Mouse (Mus musculus): Measurements from ENCODE around the gene Pdpn. TPM values are rescaled to one million over a fixed set of nuclear protein-coding genes. Genes with fewer than 3 reads are reported as not detected.
"Not testable (repeated sequence)": the region's sequence is repeated elsewhere in the genome, so short reads cannot be mapped to it uniquely, and the experiment has no call there.

Gene Pdpn
- 10 to 100 TPM; 12.5 to 16.1 TPM for total RNA-seq (2021)
- long read RNA-seq, experiment 1, transcript Pdpn-201 (6 exons, 1,817 nt), result major isoform, 9 of 9 reads
- long read RNA-seq, experiment 1, partial matches to known transcripts, result 0 of 9 reads
- long read RNA-seq, experiment 1, other reads (novel, unspliced or antisense), result 0 of 9 reads
- long read RNA-seq, experiment 2, transcript Pdpn-201 (6 exons, 1,817 nt), result major isoform, 7 of 7 reads
- long read RNA-seq, experiment 2, partial matches to known transcripts, result 0 of 7 reads
- long read RNA-seq, experiment 2, other reads (novel, unspliced or antisense), result 0 of 7 reads

DNA sequence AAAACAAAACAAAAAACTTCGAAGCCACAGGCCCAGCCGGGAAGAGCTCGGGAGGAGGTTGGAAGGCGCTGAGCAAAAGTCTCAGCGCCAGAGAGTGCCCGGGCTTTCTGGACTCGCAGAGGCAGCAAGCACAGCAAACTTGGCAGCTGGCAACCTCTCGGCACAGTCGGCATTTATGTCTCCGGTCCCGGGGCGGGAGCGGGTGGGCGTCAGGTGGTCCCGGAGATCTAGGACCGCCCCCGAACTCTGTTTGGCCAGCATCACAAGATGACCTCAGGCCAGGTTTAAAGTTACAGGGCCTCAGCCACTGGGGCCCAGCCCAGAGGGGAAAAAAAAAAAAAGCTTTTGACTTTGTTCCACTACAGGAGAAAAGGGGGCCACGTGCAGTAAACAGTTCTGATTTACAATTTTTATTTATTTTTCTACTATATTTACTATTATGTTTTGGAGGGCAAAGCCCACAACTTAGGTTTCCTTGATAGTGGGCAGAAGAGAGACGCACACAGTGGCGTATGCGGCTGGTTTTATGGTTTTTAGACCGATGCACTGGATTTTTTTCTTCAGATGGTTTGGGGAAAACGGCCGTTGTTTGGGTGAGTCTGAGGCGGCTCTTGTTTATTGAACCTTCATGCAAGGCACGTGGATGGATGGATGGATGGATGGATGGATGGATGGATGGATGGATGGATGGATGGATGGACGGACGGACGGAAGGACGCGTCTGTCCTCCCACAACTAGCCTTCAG is at the start of gene Pdpn:
Pdpn (minus strand) TSS at position 240 of the 746 bp plus-strand sequence.
- intact Hi-C loops (cut with DNase I; ENCODE audit: low total_unique reads), result no loop called here
- DNase-seq, result peak; percentile 81

DNA sequence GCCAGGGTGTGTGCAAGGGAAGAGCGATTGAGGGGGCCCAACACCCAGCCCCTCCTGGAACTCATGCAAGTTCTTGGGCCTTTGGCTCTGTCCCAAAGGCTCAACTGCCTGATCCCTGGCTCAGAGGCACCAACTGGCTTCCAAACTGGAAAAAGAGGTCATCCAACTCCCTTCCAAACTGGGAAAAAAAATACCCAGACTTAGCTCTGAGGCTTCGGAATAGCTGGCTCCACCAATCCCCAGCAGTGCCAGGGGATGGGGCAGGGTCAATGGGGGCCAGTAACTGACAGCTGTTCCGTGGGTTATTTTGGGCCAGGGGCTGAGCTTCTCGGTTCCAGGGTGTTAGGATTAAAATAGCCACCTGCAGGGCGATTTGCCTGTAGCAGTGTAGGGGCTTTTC is 49.3 kb upstream of the Pdpn start:
- intact Hi-C loops (cut with DNase I; ENCODE audit: low total_unique reads), result no loop called here
- peak; percentile 69 for DNase-seq

DNA sequence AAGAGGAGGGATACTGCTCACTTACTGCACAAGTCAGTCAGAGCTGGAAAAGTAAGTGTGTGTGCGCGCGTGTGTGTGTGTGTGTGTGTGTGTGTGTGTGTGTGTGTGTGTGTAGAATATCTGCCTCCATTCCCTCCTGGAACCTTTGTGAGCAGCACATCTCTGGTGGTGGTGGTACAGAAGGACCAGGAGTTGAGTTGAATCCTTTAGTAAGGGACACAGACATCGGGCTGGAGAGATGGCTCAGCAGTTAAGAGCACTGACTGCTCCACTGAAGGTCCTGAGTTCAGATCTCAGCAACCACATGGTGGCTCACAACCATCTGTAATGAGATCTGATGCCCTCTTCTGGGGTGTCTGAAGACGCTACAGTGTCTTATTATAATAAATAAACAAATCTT is 46.1 kb upstream of the Pdpn start:
- intact Hi-C loops (cut with DNase I; ENCODE audit: low total_unique reads); DNase-seq: not testable (repeated sequence)

DNA sequence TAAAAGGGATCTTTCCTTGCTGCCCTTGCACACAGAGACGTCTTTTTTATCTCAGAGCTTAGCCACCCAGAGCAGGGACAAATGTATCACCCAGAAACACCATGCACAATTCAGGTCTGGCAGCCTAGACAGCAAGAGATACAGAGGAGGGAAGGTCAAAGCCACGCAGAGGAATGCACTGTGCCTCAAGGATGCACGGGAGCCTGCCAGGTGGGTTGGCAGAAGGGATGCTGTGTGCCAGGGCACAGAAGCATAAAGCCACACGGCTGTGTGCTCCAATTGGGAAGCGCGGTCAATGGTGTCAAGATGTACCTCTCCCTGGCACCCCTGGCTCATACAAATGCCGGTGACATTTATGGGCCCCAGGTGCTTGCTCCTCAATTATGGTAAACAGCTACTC is 42.1 kb upstream of the Pdpn start:
- intact Hi-C loops (cut with DNase I; ENCODE audit: low total_unique reads), result no loop called here

DNA sequence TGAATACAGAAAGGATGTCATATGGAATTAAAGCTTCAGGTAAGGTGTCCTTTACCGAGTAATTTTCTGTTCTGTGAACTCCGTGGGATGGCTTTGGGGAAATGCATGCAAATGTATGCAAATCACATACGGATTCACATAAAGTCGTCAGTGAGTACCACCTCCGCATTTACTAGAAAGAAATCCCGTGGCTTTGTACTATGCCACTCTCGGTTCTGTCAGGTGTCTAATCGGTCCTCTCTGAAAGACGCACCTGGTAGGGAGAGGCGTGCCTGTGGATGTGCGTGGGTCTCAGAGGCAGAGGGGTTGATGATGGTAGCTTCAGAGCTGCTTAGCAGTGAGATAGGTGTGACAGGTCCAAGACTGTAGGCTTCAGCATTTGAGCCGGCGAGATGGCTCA is 40.4 kb upstream of the Pdpn start:
- intact Hi-C loops (cut with DNase I; ENCODE audit: low total_unique reads), result no loop called here
- no peak for DNase-seq

More for the DNA sequence above, 42.1 kb upstream of the Pdpn start:
- no peak for DNase-seq

DNA sequence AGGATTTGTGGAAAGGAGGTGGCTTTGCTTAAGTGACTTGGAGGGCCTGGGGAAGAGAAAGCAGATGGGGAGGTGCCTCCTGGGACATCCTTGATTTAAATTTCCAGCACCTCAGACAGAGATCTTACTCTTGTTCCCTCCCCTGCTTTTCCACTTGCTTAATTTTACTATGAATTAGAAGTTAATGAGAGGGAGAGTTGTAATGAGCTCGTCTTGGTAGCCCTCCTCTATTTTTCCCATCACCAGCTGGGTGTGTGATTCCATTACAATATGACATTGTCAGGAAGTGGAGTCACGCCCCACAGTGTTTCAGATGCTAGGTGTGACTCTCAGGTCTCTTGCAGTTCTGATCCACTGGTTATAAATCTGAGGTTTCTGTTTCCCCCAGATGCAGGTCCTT is 36.7 kb upstream of the Pdpn start:
- DNase-seq, result no peak
- intact Hi-C loops (cut with DNase I; ENCODE audit: low total_unique reads), result no loop called here

DNA sequence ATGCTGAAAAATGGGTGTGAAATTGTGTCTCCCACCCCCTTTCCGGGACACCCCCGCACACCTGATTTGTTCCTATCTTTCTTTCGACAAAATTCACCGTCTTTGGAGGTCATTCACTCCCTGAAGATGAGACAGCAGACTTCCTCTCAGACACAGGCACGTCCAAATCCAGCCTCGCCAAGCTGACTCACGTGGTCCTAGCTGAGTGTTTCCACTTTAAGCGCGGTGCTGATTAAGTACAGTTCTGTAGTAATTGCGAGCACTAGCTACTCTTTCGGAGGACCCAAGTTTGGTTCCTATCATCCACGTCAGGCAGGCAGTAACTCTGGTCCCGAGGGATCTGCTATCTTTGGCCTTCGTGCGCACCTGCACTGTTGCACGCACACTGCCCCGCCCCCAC is 35.6 kb upstream of the Pdpn start:
- no peak for DNase-seq
- intact Hi-C loops (cut with DNase I; ENCODE audit: low total_unique reads), result no loop called here

DNA sequence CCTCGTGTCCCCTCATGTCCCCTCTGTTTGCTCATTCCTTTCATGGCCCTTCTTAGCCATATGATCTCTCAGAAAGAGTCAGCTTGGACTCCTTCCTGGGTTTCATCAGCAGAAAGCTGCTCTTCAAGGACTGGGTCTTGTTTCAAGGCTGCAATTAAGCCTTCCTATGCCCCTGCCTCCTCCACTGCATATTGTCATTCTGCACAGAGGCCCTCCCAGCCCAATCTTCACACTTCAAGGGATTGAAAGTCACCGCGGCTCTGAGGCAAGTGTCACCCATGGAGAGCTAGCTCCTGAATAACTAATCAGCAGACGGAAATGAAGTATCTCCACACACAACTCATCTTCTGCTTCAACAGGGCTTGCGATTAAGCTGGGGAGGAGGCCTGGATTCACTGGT is 34.8 kb upstream of the Pdpn start:
- intact Hi-C loops (cut with DNase I; ENCODE audit: low total_unique reads), result no loop called here
- no peak for DNase-seq

DNA sequence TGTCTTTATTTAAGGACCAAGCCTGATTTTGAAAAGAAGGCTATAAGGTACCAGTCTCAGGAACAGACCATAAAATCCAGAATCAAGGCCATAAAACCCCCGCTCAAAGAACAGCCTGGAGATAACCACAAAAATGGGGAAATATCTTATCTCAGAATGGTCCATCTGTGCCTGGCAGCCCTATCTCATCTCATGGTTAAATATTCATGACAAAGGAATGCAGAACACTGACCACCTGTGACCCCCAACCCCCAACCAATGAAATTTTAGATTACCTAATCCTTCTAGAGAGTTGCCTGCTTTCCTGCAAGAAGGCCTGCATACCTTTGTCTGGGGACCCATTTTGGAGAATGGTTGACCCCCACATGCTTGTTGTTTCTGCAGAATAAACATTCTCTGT is 32.4 kb upstream of the Pdpn start:
- intact Hi-C loops (cut with DNase I; ENCODE audit: low total_unique reads), result no loop called here
- DNase-seq, result no peak

DNA sequence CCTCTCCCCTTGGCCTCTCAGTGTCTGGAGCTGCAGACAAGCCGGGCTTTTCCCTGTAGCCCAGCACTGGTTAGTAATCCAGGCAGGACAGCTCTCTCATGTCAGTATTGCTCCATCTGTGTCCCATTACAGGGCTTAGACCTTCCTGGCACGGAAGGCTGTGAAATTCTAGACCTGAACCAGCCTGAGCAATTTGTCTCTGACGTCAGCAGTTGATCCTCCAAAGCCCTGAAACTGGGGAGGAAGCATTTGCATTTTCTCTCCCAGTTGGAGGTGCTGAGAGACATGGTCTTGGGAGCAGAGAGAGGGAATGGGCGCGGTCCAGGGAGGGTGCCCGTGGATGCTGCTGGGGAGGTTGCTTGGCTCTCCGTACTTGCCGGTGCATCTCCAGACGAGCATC is 31.2 kb upstream of the Pdpn start:
- intact Hi-C loops (cut with DNase I; ENCODE audit: low total_unique reads), result no loop called here
- peak; percentile 50 for DNase-seq

DNA sequence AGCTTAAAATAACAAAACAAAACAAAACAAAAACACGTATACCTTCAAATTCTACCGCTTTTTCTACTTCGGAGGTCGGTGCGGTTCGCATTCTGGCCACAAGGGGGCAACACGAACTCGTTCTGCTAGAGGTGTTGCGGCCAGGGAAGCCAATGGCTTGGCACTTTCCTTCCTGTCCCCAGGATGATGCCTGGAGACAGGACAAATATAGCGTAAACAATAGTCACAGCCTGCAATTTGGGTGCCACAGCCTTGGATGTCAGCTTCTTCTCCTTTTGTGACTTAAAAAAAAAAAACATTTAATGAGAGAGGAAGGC is 26.2 kb upstream of the Pdpn start:
- intact Hi-C loops (cut with DNase I; ENCODE audit: low total_unique reads), result loop anchor here (2.0 kb wide), 1 partner anchor 55 kb away; no protein-coding TSS in a partner anchor
- peak; percentile 77 for DNase-seq

DNA sequence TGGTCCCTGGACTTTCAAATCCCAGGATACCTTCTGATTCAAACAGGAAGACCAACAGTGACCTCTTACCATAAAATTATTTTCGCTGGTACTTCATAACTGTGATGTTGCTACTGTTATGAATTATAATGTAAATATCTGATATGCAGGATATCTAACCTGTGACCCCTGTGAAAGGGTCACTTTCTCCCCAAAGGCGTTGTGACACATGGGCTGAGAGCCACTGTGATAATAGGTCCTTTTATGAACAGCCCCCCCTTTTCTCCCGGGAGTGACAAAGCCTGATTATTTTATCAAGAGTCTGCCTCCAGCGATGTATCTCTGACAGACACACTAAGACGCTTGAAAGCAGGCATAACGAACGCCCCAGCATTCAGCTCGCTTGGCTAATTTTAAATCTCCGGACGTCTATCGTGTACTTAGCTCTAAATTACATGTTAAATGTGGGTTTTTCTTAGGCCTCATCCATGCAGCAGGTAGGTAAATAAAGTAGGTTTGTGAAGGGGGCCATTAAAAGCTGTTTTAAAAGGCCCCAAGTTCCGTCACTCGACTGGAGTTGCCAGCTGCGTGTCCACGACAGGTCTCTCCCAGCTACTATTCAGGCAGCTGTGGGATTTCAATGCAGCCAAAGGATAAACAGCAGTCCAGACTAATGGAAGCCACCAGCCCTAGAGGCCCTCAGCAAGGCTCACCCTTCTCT is 25.7 kb upstream of the Pdpn start:
- DNase-seq, result no peak
- intact Hi-C loops (cut with DNase I; ENCODE audit: low total_unique reads), result loop anchor here (2.0 kb wide), 1 partner anchor 56 kb away; no protein-coding TSS in a partner anchor

DNA sequence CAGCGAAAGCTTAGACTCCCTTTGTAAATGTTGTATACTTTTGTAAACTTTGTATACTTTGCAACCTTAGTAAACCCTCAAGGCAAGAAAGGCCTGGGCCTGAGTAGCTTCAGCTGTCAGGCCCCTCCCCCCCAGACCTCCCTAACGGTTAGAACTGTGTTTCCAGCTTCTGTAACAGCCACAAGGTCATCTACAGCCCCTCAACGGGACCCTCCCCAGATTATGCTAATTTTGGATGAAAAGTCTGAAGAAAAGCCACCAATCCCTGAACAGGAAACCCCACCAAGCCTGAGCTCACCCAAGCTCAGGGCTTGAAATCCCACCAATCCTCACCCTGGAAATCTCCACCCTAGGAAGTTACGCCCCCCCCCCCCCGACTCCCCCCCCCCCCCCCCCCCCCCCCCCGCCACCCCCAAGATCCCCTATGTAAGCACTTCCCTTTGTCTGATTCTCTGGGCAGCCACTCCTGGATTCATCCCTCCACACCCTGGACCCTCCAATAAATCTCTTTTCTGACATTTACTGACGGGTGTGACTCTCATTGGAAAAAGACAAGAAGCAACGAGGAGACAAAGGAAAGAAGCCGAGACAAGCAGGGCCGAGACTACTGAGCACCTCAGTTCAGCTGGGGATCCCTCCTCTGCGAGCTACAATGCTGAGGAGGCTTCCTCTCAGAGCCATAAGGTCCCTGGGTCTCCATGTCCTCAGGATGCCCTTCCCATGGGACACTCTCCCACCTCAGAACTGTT is 25.0 kb upstream of the Pdpn start:
- no peak for DNase-seq
- intact Hi-C loops (cut with DNase I; ENCODE audit: low total_unique reads), result loop anchor here (2.0 kb wide), 1 partner anchor 56 kb away; no protein-coding TSS in a partner anchor

DNA sequence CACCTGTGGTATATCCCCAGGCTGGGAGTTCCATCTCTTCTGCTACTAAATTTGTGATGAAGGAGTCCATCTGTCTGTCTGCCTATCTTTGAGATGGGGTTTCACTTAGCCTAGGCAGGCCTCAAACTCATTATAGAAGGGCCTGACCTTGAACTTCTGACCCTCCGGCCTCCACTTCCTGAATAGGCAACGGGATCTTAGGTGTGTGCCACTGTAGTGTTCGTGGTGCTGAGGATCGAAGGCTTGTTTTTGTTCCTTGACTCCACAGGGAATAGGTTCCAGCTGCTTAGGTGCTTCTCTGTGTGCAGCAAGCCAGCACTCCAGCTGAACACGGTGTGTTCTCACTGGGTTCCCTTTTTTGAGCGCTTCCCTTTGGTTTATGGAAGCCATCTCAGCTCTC is 13.9 kb upstream of the Pdpn start:
- DNase-seq, result no peak
- intact Hi-C loops (cut with DNase I; ENCODE audit: low total_unique reads), result loop anchor here (5.0 kb wide), 2 partner anchors 51 to 286 kb away; no protein-coding TSS in a partner anchor

DNA sequence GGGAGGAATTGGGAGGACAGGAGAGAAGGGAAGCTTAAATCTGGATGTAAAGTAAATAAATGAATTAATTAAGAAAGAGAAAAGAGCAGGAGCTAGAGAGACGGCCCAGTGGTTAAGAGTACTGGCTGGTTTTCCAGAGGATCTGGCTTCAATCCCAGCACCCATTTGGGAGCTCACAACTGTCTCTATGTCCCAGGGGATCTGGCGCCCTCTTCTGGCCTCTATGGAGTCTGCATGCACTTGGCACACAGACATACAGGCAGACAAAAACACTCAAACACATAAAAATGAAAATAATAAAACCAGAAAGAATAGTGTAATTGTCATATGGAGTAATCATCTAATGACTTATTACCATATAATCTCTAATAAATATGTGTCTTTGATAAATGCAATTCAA is 12.0 kb upstream of the Pdpn start:
- DNase-seq, result peak; percentile 45
- intact Hi-C loops (cut with DNase I; ENCODE audit: low total_unique reads), result loop anchor here (5.0 kb wide), 2 partner anchors 49 to 284 kb away; no protein-coding TSS in a partner anchor

DNA sequence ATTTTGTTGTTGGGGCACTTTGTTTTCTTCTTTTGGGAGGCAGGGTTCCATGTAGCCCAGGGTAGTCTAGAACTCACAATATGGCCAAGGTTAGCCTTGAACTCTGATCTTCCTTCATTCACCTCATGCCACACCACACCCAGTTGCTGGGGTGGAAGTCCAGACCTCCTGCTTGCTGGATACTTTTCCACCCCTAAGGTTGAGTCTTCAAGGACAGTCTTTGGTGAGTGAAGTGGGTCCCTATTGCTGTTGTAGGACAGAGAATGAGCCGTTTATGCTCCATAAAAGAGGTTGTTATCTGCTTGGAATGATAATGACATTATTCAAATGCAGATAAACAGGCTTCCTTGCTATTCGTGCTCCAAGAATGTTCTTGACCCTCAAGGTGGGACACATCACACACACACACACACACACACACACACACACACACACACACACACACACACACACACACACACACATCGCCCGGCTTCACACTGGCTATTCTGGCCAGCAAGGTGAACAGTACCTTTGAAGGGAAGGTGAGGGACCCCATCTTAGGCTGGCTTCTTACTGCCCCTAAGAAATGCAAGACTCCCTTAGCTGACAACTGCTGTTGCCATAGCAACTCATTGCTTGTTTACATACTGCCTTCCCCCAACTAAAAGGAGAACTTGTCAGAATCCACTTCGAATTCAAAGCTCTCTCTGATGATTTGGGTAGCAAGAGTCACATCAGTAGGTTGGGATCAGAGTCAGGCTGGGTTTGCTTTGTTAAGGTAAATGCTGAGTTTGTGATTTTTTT is 6.8 kb upstream of the Pdpn start:
- no peak for DNase-seq
- intact Hi-C loops (cut with DNase I; ENCODE audit: low total_unique reads), result no loop called here

DNA sequence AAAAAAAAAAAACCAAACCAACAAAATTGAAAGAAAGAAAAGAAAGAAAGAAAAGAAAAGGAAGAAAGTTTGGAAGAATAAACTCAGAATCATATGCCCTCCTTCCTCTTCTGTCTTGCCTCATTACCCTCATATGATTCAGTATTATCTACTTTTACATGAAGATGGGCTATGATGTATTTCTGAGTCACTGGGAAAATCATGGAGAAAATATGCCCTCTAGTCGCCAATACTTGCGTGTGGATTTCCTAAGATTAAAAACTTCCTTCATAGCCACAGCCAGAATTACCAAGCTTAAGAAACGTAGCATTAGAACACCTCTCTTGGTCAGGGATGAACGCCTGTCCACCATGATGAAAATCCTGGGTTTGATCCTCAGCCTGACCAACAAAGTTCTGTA is 5.7 kb upstream of the Pdpn start:
- DNase-seq, result no peak
- intact Hi-C loops (cut with DNase I; ENCODE audit: low total_unique reads), result no loop called here

DNA sequence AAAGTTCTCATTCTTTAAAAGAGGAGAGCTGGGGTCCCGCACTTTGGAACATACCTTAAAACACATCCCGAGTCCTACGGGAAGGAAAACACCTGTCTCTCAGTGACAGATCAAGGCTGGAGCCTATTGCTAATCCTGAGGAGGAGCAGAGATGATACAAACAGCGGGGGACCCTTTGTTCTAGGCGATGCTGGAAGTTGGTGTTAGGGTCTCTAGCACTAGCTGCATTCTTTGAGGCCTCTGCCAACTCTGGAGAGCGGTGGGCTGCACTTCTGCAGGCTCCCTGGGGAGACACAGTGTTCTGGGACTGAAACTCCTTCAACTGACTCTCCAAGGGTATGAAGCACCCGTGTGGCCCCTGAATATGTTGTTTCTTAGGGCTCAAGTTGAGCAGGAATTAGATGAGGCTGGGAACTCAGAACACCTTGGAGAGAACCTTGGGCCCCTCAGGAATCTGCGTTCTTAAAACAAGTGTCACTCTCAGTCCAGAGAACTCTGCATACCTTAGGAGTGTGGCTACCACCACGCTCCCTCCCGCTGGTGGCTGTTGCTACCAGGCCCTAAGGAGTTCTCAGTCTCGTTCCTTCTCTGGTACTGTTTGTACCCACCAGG is 3.0 kb upstream of the Pdpn start:
- intact Hi-C loops (cut with DNase I; ENCODE audit: low total_unique reads), result no loop called here
- no peak for DNase-seq

DNA sequence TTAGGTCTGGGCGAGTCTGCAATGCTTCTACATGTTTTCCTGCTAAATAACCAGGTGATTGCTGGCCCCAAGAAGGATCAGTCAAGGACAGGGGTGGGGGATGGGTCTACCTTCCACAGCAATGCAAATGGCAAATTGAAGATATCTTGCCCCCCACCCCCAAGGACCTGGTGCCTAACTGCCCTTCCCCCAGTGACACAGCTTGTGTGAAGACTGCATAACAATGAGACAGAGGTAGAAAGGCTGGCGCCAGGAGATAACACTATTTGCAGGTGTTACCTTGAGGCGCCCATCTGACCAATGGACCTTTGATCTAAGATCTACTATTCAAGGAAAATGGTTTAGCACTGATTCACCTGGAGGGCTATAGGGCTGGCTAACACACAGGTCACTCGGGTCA is 2.5 kb upstream of the Pdpn start:
- no peak for DNase-seq
- intact Hi-C loops (cut with DNase I; ENCODE audit: low total_unique reads), result no loop called here
